Mouse (Mus musculus) layer of hippocampus, postnatal 10 days (tissue): ENCODE measurements at regions not wholly inside any gene's neighbourhood (a gene's known extent, or its start where the extent isn't known, plus 50 kb on each side); places are given as distances from the start of the nearest gene placed in this dataset.

ENCODE experiments used
- DNase-seq, 2 experiments: peaks; one replicate each; pipeline ENCODE4 v3.0.0; 2021; ENCODE audit warnings: low spot score in 2 of 2

- no peak for DNase-seq
Measured at GRCm38 (mm10) chr10:51056950-51057349, 162.4 kb downstream of the Sim1 start.

GRCm38 (mm10) chr10:51058333-51058732 lies 163.8 kb downstream of the Sim1 start:
- DNase-seq = no peak

GRCm38 (mm10) chr10:51101590-51101989 lies 207.0 kb downstream of the Sim1 start:
- DNase-seq = no peak

GRCm38 (mm10) chr10:51151833-51152232 lies 257.3 kb downstream of the Sim1 start:
- no peak for DNase-seq

- DNase-seq = peak; percentile 5 to 19
Measured at GRCm38 (mm10) chr10:51153484-51153985, 259.0 kb downstream of the Sim1 start.

GRCm38 (mm10) chr10:51154016-51154415 lies 259.5 kb downstream of the Sim1 start:
- no peak for DNase-seq

- DNase-seq = no peak
Measured at GRCm38 (mm10) chr10:51154743-51155142, 260.2 kb downstream of the Sim1 start.

GRCm38 (mm10) chr10:51173619-51174018 lies 279.1 kb downstream of the Sim1 start:
- DNase-seq = no peak

- no peak for DNase-seq
Measured at GRCm38 (mm10) chr10:51175993-51176577, 281.5 kb downstream of the Sim1 start.

GRCm38 (mm10) chr10:51176692-51177091 lies 282.1 kb downstream of the Sim1 start:
- no peak for DNase-seq

- no peak for DNase-seq
Measured at GRCm38 (mm10) chr10:51181752-51182151, 287.2 kb downstream of the Sim1 start.

GRCm38 (mm10) chr10:51191407-51192059 lies 288.9 kb upstream of the Gm49339 start:
- DNase-seq = no peak

- DNase-seq = no peak
Measured at GRCm38 (mm10) chr10:51219481-51219880, 260.9 kb upstream of the Gm49339 start.

- DNase-seq = no peak
Measured at GRCm38 (mm10) chr10:51233592-51233991, 246.8 kb upstream of the Gm49339 start.

GRCm38 (mm10) chr10:51235586-51236575 lies 244.5 kb upstream of the Gm49339 start:
- DNase-seq = peak in 1 of 2 experiments; percentile 16

- no peak for DNase-seq
Measured at GRCm38 (mm10) chr10:51238103-51238502, 242.3 kb upstream of the Gm49339 start.

- DNase-seq = no peak
Measured at GRCm38 (mm10) chr10:51253439-51253838, 227.0 kb upstream of the Gm49339 start.

- no peak for DNase-seq
Measured at GRCm38 (mm10) chr10:51257587-51258049, 222.8 kb upstream of the Gm49339 start.

GRCm38 (mm10) chr10:51271364-51271763 lies 209.0 kb upstream of the Gm49339 start:
- DNase-seq = peak in 1 of 2 experiments; percentile 4

GRCm38 (mm10) chr10:51278195-51278594 lies 202.2 kb upstream of the Gm49339 start:
- DNase-seq = no peak

- no peak for DNase-seq
Measured at GRCm38 (mm10) chr10:51282451-51282850, 198.0 kb upstream of the Gm49339 start.

GRCm38 (mm10) chr10:51284538-51284937 lies 195.9 kb upstream of the Gm49339 start:
- DNase-seq = no peak
